Mouse (Mus musculus): ENCODE results near the gene Ccdc6. TPM values are rescaled to one million over a fixed set of nuclear protein-coding genes. Genes with fewer than 3 reads are reported as not detected.

The Ccdc6 gene
- polyA plus RNA-seq, 1 experiment from 2014 or later, result 13.8 TPM

DNA sequence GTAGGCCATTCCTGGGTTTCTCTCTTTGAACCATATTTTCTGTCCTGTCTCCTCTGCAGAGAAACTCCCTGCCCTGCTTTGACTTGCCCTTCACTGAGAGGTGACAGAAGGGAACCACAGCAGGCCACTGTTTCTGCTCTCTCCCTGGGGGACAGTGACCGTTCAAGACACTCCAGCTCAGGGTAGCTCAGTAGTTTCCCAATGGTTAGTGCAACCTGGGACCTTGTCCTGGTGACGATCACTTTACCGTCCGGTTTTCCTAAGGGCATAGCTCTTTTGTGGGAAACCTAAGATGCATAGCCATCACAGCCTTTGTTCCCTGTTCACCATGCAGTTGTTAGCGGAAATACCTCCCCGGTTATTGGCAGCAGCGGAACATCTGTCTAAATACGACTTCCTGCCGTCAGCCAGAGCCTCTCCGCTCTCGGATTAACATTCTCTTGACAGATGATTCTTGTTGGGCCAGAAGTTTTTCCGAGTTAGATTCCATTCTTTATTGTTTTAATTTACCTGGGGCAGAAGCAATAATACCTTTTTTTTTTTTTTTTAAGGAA lies 55.3 kb downstream of the Ccdc6 start:
- WGBS, result 34% methylated on average over 12 of the region's 12 CpGs
- H3K27ac ChIP-seq, result peak overlapping the region; percentile 55
- peak overlapping the region; percentile 38; the same call in 1 of the 2 replicates for H3K4me2 ChIP-seq

GRCm38 (mm10) chr10:70153810-70154209 lies 56.9 kb downstream of the Ccdc6 start:
- H3K36me3 ChIP-seq, result peaks cover 44% of the 10 kb centered on the region
- peaks cover 41% of the 10 kb centered on the region for H3K4me1 ChIP-seq (replicated peaks)
- WGBS, result 81% methylated on average over 16 of the region's 16 CpGs

More for the DNA sequence above, 55.3 kb downstream of the Ccdc6 start:
- Histone ChIP-seq H3K9ac (no peak overlapping the region), H3K4me3 (no peak overlapping the region), H3K9me3 (replicated peaks) (no peaks in the 10 kb centered on the region), H3K4me1 (replicated peaks) (peaks cover 43% of the 10 kb centered on the region), H3K27me3 (no peaks in the 10 kb centered on the region), H3K36me3 (peaks cover 39% of the 10 kb centered on the region)
- no peak for ATAC-seq (replicated peaks; ENCODE audit: insufficient number of reproducible peaks, insufficient read depth, low FRiP score, low read depth)

GRCm38 (mm10) chr10:70156431-70157165 lies 59.7 kb downstream of the Ccdc6 start:
- Histone ChIP-seq H3K9me3 (replicated peaks) (no peaks in the 10 kb centered on the region), H3K36me3 (peaks cover 37% of the 10 kb centered on the region), H3K27ac (no peak overlapping the region), H3K9ac (no peak overlapping the region), H3K4me2 (no peak overlapping the region), H3K4me1 (replicated peaks) (peaks cover 22% of the 10 kb centered on the region), H3K4me3 (no peak overlapping the region), H3K27me3 (no peaks in the 10 kb centered on the region)
- no peak for ATAC-seq (replicated peaks; ENCODE audit: insufficient number of reproducible peaks, insufficient read depth, low FRiP score, low read depth)
- 72% methylated on average over 3 of the region's 3 CpGs for WGBS

More at GRCm38 (mm10) chr10:70153810-70154209, 56.9 kb downstream of the Ccdc6 start:
- Histone ChIP-seq H3K9me3 (replicated peaks) (no peaks in the 10 kb centered on the region), H3K4me3 (no peak overlapping the region), H3K4me2 (no peak overlapping the region), H3K27me3 (no peaks in the 10 kb centered on the region), H3K9ac (no peak overlapping the region), H3K27ac (no peak overlapping the region)
- ATAC-seq (replicated peaks; ENCODE audit: insufficient number of reproducible peaks, insufficient read depth, low FRiP score, low read depth), result no peak

DNA sequence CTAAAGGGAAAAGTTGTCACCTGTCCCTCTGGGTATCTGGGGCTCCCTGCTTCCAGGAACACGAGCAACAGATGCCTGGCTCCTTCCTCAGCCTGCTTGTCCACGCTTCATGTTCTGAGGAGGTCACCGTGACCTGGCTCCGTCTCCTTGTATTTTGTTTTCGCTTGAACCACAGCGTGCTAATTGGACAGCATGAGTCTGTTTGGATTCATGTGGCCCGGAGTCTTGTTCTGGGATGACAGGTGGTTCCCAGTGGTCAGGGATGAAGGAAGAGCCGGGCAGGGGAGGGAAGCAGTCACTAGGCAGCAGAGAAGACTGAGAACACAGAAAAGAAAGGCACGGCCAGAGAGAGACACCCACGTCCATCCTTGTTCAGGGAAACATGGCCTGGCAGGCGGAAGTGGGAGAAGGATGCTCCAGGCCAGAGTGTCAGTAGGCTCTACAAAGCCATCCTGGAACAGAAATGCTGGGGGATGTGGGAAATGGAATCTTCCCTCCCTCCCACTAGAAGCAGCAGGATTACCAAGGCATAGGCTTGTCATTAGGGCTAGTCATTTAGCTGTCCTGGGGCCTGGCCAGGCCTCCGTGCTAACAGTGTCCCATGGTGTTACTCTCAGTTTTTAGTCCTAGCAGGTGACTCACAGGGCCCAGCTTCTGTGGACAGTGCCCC lies 62.9 kb downstream of the Ccdc6 start:
- H3K4me2 ChIP-seq, result no peak overlapping the region
- no peak overlapping the region for H3K27ac ChIP-seq
- H3K9me3 ChIP-seq (replicated peaks), result no peaks in the 10 kb centered on the region
- H3K4me3 ChIP-seq, result no peak overlapping the region
- no peaks in the 10 kb centered on the region for H3K27me3 ChIP-seq
- H3K4me1 ChIP-seq (replicated peaks), result peaks cover 15% of the 10 kb centered on the region
- whole genome bisulfite sequencing, result 85% methylated on average over 12 of the region's 12 CpGs
- ATAC-seq (replicated peaks; ENCODE audit: insufficient number of reproducible peaks, insufficient read depth, low FRiP score, low read depth), result no peak
- H3K36me3 ChIP-seq, result peaks cover 34% of the 10 kb centered on the region
- H3K9ac ChIP-seq, result no peak overlapping the region

GRCm38 (mm10) chr10:70160811-70161210 lies 63.9 kb downstream of the Ccdc6 start:
- Histone ChIP-seq H3K27me3 (no peaks in the 10 kb centered on the region), H3K36me3 (peaks cover 23% of the 10 kb centered on the region), H3K9me3 (replicated peaks) (no peaks in the 10 kb centered on the region), H3K4me1 (replicated peaks) (peaks cover 25% of the 10 kb centered on the region), H3K4me2 (no peak overlapping the region), H3K4me3 (no peak overlapping the region), H3K27ac (no peak overlapping the region), H3K9ac (no peak overlapping the region)
- 86% methylated on average over 12 of the region's 12 CpGs for WGBS
- ATAC-seq (replicated peaks; ENCODE audit: insufficient number of reproducible peaks, insufficient read depth, low FRiP score, low read depth), result no peak

DNA sequence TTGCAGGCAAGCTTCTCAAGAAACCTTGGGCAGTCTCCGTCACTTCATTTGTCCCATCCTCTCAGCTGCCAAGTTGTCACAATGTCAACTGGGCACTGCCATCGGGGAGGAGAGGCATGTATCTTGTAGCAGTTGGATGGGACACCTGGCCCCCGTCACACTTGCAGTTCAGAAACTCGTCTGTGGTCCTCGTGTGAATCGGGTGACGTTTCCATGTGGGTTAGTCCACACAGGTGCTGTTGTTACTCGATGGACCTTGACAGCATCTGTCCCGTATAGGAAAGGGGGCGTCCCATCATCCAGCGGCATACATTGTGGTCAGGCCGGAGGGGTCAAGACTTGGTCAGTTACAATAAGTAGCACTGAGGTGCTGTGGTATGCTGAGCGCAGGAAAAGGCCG lies 64.6 kb downstream of the Ccdc6 start:
- Histone ChIP-seq H3K9ac (no peak overlapping the region), H3K4me2 (no peak overlapping the region), H3K27me3 (no peaks in the 10 kb centered on the region), H3K36me3 (peaks cover 16% of the 10 kb centered on the region), H3K27ac (no peak overlapping the region), H3K9me3 (replicated peaks) (no peaks in the 10 kb centered on the region), H3K4me1 (replicated peaks) (peaks cover 32% of the 10 kb centered on the region), H3K4me3 (no peak overlapping the region)
- WGBS, result 89% methylated on average over 14 of the region's 14 CpGs
- ATAC-seq (replicated peaks; ENCODE audit: insufficient number of reproducible peaks, insufficient read depth, low FRiP score, low read depth), result no peak

- H3K4me2 ChIP-seq, result no peak overlapping the region
- ATAC-seq (replicated peaks; ENCODE audit: insufficient number of reproducible peaks, insufficient read depth, low FRiP score, low read depth), result no peak
- no peaks in the 10 kb centered on the region for H3K27me3 ChIP-seq
- peaks cover 9% of the 10 kb centered on the region; the same call in 1 of the 2 replicates for H3K36me3 ChIP-seq
- WGBS, result 65% methylated on average over 5 of the region's 5 CpGs
- H3K27ac ChIP-seq, result no peak overlapping the region
- no peak overlapping the region for H3K9ac ChIP-seq
- no peaks in the 10 kb centered on the region for H3K9me3 ChIP-seq (replicated peaks)
- peaks cover 45% of the 10 kb centered on the region for H3K4me1 ChIP-seq (replicated peaks)
- H3K4me3 ChIP-seq, result no peak overlapping the region
Measured at GRCm38 (mm10) chr10:70163681-70164080, 66.8 kb downstream of the Ccdc6 start.

GRCm38 (mm10) chr10:70165877-70166276 lies 69.0 kb downstream of the Ccdc6 start:
- Histone ChIP-seq H3K9ac (no peak overlapping the region), H3K4me1 (replicated peaks) (peaks cover 58% of the 10 kb centered on the region), H3K27ac (peak overlapping the region; percentile 13; the same call in 1 of the 2 replicates), H3K36me3 (peaks cover 20% of the 10 kb centered on the region; the same call in 1 of the 2 replicates), H3K9me3 (replicated peaks) (no peaks in the 10 kb centered on the region), H3K4me3 (no peak overlapping the region), H3K4me2 (0 out of 2 replicates have a peak overlapping the region, but pooled peaks have one; percentile 17), H3K27me3 (no peaks in the 10 kb centered on the region)
- no peak for ATAC-seq (replicated peaks; ENCODE audit: insufficient number of reproducible peaks, insufficient read depth, low FRiP score, low read depth)
- 36% methylated on average over 6 of the region's 6 CpGs for WGBS

DNA sequence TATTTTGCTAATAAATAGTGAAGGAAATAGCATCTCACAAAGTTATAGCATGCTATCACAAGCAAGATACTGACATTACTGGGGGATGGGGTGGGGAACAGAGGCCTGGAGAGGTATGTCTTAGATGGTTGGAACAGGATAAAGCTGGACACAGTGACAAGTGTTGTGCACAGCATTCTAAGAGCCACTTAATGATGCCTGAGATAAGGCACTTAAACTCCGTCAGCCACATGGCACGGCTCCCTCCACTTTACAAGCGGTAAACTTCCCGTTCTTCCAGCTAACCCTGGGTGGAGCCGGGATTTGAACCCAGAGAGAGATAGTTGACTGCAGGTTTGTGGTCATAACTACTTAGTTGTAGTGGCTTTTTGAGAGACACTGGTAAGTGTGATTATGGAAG lies 69.5 kb downstream of the Ccdc6 start:
- 57% methylated on average over 5 of the region's 5 CpGs for whole genome bisulfite sequencing
- Histone ChIP-seq H3K27ac (no peak overlapping the region), H3K4me2 (no peak overlapping the region), H3K36me3 (peaks cover 25% of the 10 kb centered on the region), H3K4me1 (replicated peaks) (peaks cover 58% of the 10 kb centered on the region), H3K27me3 (no peaks in the 10 kb centered on the region), H3K9me3 (replicated peaks) (no peaks in the 10 kb centered on the region), H3K4me3 (no peak overlapping the region), H3K9ac (no peak overlapping the region)
- ATAC-seq (replicated peaks; ENCODE audit: insufficient number of reproducible peaks, insufficient read depth, low FRiP score, low read depth), result no peak

GRCm38 (mm10) chr10:70167625-70168024 lies 70.7 kb downstream of the Ccdc6 start:
- Histone ChIP-seq H3K9me3 (replicated peaks) (no peaks in the 10 kb centered on the region), H3K9ac (no peak overlapping the region), H3K4me3 (no peak overlapping the region), H3K4me1 (replicated peaks) (peaks cover 58% of the 10 kb centered on the region), H3K4me2 (no peak overlapping the region), H3K36me3 (peaks cover 31% of the 10 kb centered on the region), H3K27ac (no peak overlapping the region), H3K27me3 (no peaks in the 10 kb centered on the region)
- ATAC-seq (replicated peaks; ENCODE audit: insufficient number of reproducible peaks, insufficient read depth, low FRiP score, low read depth), result no peak
- WGBS, result 38% methylated on average over 11 of the region's 11 CpGs

DNA sequence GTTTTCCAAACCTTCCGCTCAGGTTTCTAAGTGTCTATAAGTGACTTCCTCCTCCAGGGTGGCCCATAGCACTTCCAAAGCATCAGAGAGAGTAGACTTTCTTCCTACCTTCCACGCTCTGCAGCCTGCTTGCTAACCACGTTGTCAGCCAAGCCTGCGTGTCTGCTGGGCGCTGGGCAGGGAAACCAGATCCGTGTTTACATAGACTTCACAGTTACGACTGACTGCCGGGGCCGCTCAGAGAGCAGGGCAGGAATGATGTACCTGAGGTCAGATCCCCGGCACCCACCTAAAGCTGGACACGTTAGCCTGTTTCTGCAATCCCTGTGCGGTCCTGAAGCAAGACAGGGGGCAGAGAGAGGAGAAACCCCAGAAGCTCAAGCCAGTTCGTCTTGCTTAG lies 71.5 kb downstream of the Ccdc6 start:
- Histone ChIP-seq H3K27me3 (no peaks in the 10 kb centered on the region), H3K9me3 (replicated peaks) (no peaks in the 10 kb centered on the region), H3K36me3 (peaks cover 31% of the 10 kb centered on the region), H3K9ac (no peak overlapping the region), H3K4me3 (no peak overlapping the region), H3K27ac (peak overlapping the region; percentile 52; the same call in 1 of the 2 replicates), H3K4me1 (replicated peaks) (peaks cover 56% of the 10 kb centered on the region), H3K4me2 (no peak overlapping the region)
- no peak for ATAC-seq (replicated peaks; ENCODE audit: insufficient number of reproducible peaks, insufficient read depth, low FRiP score, low read depth)
- 68% methylated on average over 13 of the region's 13 CpGs for WGBS

Measured in heart, embryonic 15.5 days (tissue).